Mouse (Mus musculus): Measurements from ENCODE around the gene Zfp770.
"Not testable (repeated sequence)": the region's sequence is repeated elsewhere in the genome, so short reads cannot be mapped to it uniquely, and the experiment has no call there.

The Zfp770 gene

DNA sequence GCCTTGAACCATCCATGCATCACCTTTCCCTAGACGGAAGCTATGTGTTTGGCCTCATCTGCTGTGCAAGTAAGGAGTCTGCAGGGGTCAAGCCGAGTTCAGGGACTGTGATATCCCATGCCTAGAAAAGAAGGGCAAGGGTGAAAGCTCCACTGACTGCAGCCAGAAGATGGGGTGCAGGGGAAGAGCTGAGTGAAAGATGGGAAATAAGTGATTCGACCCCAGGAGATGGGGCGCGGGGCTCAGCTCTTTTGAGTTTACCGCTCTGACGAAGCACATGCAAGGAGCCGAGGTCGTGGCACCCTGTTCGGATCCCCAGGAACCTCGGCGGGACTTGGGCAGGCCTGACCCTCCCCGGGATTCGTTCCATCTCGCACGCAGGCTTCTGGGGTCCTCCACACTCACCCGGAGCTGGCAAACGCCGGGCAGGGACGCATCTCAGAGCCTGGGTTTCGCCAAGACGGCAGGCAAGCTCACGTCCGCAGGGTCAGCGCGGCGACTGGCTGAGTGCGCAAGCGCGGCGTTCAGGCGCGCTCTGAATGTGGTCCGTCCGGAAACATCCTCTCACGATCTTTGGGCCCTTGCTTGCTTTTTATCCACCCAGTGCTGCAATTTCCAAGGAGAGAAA, at the start of gene Zfp770:
Zfp770 (minus strand) TSS at position 538 of the 628 bp plus-strand sequence.
- DNase-seq (ENCODE audit: low read depth, low spot score) = peak; percentile 78

- no peak for DNase-seq (ENCODE audit: low read depth, low spot score)
Observed at GRCm38 (mm10) chr2:114249440-114249839, 48.2 kb upstream of the Zfp770 start.

- no peak for DNase-seq (ENCODE audit: low read depth, low spot score)
Observed at GRCm38 (mm10) chr2:114237639-114238038, 36.4 kb upstream of the Zfp770 start.

DNA sequence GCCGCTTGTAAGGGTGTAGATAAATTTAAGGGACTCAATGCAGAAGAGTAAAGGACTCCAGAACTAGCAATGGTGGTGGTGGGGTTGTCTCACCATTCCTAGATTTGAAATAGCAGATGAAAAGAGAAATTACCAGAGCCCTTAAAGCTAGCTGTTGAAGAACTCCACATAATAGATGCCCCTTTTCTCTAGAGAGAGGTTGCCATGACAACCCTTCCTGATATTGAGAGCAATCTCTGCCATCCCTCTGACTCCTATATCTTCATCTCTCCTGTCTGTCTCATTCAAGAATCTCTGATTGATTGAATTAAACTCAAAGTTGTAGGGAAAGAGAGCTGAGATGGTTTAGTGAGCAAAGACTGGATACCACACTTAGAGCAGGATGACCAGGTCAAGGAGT, 35.3 kb upstream of the Zfp770 start:
- DNase-seq (ENCODE audit: low read depth, low spot score) = no peak

- no peak for DNase-seq (ENCODE audit: low read depth, low spot score)
Observed at GRCm38 (mm10) chr2:114235584-114235983, 34.3 kb upstream of the Zfp770 start.

DNA sequence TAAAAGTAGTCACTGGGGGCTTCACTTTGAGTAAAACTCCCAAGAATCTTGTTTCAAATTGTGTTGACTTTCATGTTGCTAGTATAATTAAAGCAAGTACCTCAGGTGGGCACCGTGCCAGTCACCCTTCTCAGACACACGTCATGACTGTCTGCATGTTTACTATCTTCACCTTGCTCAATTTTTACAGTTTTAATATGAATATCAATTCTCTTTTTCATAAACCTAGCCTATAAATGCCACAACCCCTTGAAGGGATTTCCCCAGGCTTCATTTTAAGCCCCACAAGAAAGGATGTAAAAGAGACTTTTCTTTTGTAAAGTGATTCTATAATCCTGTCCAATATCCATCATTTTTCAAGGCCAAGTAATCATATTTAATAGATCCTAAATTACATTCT, 30.0 kb upstream of the Zfp770 start:
- no peak for DNase-seq (ENCODE audit: low read depth, low spot score)

DNA sequence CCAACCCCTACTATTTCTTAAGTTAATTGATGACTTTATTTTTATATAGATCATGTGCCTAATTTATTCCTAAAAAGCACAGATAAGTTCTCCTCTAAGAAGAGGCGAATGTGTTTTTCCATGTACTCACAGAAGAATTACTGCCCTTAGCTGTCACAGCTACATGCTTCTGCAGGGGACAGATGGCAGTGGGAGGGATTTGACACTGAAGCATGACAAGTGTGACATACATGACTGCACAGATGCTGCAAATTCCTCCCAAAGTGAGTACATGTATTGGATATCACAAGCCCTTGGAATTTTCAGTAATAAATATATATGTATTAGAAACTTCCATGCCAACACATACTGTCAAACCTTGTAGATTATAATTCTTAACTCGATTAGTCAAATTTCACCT, 27.4 kb upstream of the Zfp770 start:
- no peak for DNase-seq (ENCODE audit: low read depth, low spot score)

DNA sequence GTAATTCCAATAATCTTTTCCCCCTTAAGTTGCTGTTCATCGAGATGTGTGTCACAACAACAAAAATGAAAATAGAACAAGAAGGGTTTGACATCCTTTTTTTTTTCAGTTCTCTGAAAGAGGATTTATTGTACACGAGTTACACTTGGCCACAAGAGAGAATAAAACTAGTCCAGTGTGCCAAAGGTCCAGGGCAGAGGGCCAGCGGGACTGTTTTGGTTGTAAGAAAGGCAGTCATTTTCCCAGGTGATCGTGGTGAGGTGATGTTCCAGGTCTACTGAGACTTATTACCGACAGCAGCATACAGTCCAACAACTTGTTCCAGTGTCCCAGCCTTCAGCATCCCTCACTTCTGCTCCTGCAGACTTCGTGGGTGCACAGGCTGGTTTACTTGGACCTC, 3.8 kb upstream of the Zfp770 start:
- DNase-seq (ENCODE audit: low read depth, low spot score) = no peak

GRCm38 (mm10) chr2:114201574-114201973, 305 bp upstream of the Zfp770 start:
- no peak for DNase-seq (ENCODE audit: low read depth, low spot score)

DNA sequence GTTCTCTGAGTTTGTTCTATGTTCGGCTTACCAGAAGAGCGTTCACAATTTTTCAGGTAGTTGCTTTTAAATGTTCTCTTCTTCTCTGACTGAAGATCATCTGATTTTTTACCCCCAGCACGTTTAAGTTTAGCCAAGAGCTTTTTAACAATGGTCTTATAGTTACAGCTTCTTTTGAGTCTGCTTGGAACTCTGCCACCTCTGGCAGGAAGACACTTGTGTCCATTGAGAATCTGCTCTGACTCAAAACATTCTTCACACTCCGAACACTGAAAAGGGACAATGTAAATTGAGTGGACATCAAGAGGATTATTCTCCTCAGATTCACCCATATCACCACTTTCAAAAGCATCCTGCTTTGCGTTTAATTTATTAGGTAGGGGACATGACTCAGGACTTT, 4.8 kb downstream of the Zfp770 start:
- DNase-seq (ENCODE audit: low read depth, low spot score) = no peak

DNA sequence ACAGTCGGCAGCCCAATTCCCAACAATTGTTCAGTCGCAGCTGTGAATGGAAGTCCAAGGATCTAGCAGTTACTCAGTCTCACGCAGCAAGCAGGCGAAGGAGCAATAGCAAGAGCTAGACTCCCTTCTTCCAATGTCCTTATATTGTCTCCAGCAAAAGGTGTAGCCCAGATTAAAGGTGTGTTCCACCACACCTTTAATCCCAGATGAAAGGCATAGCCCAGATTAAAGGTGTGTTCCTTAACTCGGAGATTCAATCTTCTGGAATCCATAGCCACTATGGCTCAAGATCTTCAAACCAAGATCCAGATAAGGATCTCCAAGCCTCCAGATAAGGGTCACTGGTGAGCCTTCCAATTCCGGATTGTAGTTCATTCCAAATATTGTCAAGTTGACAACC, 14.3 kb downstream of the Zfp770 start, which contains the start of gene Aqr:
Aqr (minus strand) TSS at position 101 of the 400 bp plus-strand sequence.
- DNase-seq (ENCODE audit: low read depth, low spot score) = not testable (repeated sequence)

GRCm38 (mm10) chr2:114177802-114178733, 23.2 kb downstream of the Zfp770 start:
- DNase-seq (ENCODE audit: low read depth, low spot score) = no peak

- peak; percentile 88 for DNase-seq (ENCODE audit: low read depth, low spot score)
Observed at GRCm38 (mm10) chr2:114174651-114175484, 26.4 kb downstream of the Zfp770 start.

- no peak for DNase-seq (ENCODE audit: low read depth, low spot score)
Observed at GRCm38 (mm10) chr2:114173248-114173647, 28.0 kb downstream of the Zfp770 start.

- no peak for DNase-seq (ENCODE audit: low read depth, low spot score)
Observed at GRCm38 (mm10) chr2:114167837-114168236, 33.4 kb downstream of the Zfp770 start.

- DNase-seq (ENCODE audit: low read depth, low spot score) = no peak
Observed at GRCm38 (mm10) chr2:114161978-114162377, 39.3 kb downstream of the Zfp770 start.

DNA sequence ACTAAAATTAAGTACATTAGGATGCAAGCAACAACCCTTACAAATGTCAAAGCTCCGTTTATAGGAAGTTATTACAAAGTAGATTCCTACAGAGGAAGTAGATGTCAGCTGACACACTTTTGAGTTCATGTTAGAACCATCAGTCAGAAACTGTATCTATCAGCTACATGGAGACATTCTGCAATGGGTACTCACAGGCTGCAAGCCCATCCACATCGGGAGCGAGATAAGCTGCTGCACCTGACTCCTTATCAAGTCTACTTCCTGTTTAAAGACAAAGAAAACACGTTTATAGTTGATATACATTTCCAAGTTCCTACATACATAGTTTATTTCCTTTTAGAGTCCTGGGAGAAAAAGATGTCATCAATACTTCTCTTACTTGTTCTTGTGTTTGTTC, 43.9 kb downstream of the Zfp770 start:
- no peak for DNase-seq (ENCODE audit: low read depth, low spot score)

DNA sequence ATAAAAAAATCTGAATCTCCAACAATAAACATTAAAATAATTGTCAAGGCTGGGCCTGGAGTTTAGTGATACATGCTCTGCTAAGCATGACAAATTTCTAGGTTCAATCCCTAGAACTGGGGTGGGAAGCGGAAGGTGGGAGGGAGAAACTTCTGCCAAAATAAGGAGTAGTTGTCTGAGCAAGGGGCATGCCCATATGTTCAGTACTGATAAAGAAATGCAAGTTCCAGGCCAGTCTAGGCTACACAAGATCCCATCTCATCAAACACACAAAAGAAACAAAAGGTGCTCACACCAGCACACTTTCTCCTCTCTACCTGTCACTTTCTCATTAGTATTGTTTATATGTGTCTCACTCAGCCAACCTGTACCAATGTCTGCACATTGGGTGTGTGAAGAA, 44.6 kb downstream of the Zfp770 start:
- no peak for DNase-seq (ENCODE audit: low read depth, low spot score)

DNA sequence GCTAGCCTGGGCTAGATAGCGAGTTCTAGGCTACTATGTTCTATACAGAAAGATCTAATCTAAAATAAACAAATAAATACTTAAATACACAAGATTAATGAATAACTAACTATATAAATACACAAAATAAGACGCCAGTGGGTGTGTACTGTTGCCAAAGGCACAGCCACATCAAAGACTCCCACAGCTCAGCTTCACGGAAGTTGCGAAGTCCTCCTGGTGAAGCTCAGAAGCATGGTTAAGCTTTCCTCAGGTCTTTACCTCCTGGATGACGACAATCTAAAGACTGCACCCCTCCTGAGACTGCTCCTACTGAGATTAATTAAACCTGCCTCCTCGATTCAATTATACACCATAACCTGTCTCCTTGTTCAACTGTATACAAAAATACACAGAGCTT, 48.0 kb downstream of the Zfp770 start:
- peak; percentile 59 for DNase-seq (ENCODE audit: low read depth, low spot score)

GRCm38 (mm10) chr2:114146864-114147458, 54.3 kb downstream of the Zfp770 start:
- DNase-seq (ENCODE audit: low read depth, low spot score) = peak; percentile 25

DNA sequence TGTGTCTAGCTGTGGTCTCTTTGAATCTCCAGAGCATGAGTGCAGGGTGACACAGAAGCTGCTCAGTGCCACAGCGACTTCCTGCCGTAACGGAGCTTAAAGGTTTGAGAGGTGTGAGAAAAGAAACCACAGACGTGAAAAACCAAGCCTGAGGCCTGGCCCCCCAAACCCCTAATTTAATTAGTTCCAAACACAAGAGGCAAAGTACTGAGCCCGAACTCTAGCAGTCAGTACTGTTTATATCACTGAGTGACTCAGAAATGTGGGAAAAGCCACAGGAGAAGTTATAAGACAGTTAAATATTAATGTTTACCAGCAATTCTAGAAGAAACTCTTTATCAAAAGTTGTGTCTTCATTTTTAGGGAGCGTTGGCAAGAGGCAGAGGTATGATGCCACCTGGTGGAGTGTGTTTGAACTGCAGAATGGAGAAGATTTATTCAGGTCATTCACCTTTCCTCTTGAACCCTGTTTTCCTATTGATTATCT, 55.9 kb downstream of the Zfp770 start:
- peak; percentile 91 for DNase-seq (ENCODE audit: low read depth, low spot score)
